Mouse (Mus musculus) splenic B cell, adult 2 months (primary cell): ENCODE measurements around the gene Speer4f1.
"Not testable (repeated sequence)": the region's sequence is repeated elsewhere in the genome, so short reads cannot be mapped to it uniquely, and the experiment has no call there.

Experiments
- DNase-seq: peaks from one replicate; pipeline ENCODE4 v3.0.0-alpha.2; 2011; ENCODE audit warnings: low read depth, low spot score
- H3K27me3 ChIP-seq: 2 replicates; pipeline ENCODE4 v1.6.1; 2012; ENCODE audit warnings: mild to moderate bottlenecking, low read length, moderate library complexity, mixed read lengths; ENCODE audit not compliant: control insufficient read depth, poor library complexity, insufficient read depth, severe bottlenecking
- H3K36me3 ChIP-seq: 2 replicates; pipeline ENCODE4 v1.6.1; 2012; ENCODE audit warnings: mild to moderate bottlenecking, low read length, moderate library complexity, mixed read lengths; ENCODE audit not compliant: control insufficient read depth, poor library complexity, insufficient read depth, severe bottlenecking

Speer4f1 gene

GRCm38 (mm10) chr5:17475798-17476197, at the start of gene Speer4f1:
Gene Speer4f1, plus strand, starts transcription at chr5:17476098.
- not testable (repeated sequence) for H3K36me3 ChIP-seq, H3K27me3 ChIP-seq, DNase-seq

- H3K27me3 ChIP-seq: no peaks in the 10 kb centered on the region
- no peak for DNase-seq
These were observed 49.0 kb upstream of the Speer4f1 start for GRCm38 (mm10) chr5:17426930-17427329.

GRCm38 (mm10) chr5:17434721-17435120, 41.2 kb upstream of the Speer4f1 start:
- H3K36me3 ChIP-seq: no peaks in the 10 kb centered on the region
- no peak for DNase-seq
- H3K27me3 ChIP-seq: no peaks in the 10 kb centered on the region

More at GRCm38 (mm10) chr5:17426930-17427329, 49.0 kb upstream of the Speer4f1 start:
- no peaks in the 10 kb centered on the region for H3K36me3 ChIP-seq

- DNase-seq: no peak
- H3K36me3 ChIP-seq: no peaks in the 10 kb centered on the region
- H3K27me3 ChIP-seq: no peaks in the 10 kb centered on the region
These were observed 39.7 kb upstream of the Speer4f1 start for GRCm38 (mm10) chr5:17436209-17436608.

- DNase-seq: no peak
- no peaks in the 10 kb centered on the region for H3K27me3 ChIP-seq
- no peaks in the 10 kb centered on the region for H3K36me3 ChIP-seq
These were observed 36.3 kb upstream of the Speer4f1 start for GRCm38 (mm10) chr5:17439487-17440102.

GRCm38 (mm10) chr5:17454059-17454458, 21.8 kb upstream of the Speer4f1 start:
- no peaks in the 10 kb centered on the region for H3K36me3 ChIP-seq
- DNase-seq: no peak
- H3K27me3 ChIP-seq: no peaks in the 10 kb centered on the region

GRCm38 (mm10) chr5:17454952-17455586, 20.8 kb upstream of the Speer4f1 start:
- Histone ChIP-seq H3K36me3 (no peaks in the 10 kb centered on the region), H3K27me3 (no peaks in the 10 kb centered on the region)
- DNase-seq: no peak

- no peaks in the 10 kb centered on the region for H3K27me3 ChIP-seq
- no peaks in the 10 kb centered on the region for H3K36me3 ChIP-seq
- no peak for DNase-seq
These were observed 19.2 kb upstream of the Speer4f1 start for GRCm38 (mm10) chr5:17456671-17457070.

GRCm38 (mm10) chr5:17468120-17468519, 7.8 kb upstream of the Speer4f1 start:
- not testable (repeated sequence) for DNase-seq, H3K27me3 ChIP-seq, H3K36me3 ChIP-seq

GRCm38 (mm10) chr5:17476476-17476875, 578 bp downstream of the Speer4f1 start:
- no peak for DNase-seq
- Histone ChIP-seq H3K27me3 (no peaks in the 10 kb centered on the region), H3K36me3 (no peaks in the 10 kb centered on the region)

GRCm38 (mm10) chr5:17489894-17490293, 14.0 kb downstream of the Speer4f1 start:
- H3K27me3 ChIP-seq: no peaks in the 10 kb centered on the region
- H3K36me3 ChIP-seq: no peaks in the 10 kb centered on the region
- DNase-seq: no peak

- Histone ChIP-seq H3K27me3 (no peaks in the 10 kb centered on the region), H3K36me3 (no peaks in the 10 kb centered on the region)
These were observed 19.7 kb downstream of the Speer4f1 start for GRCm38 (mm10) chr5:17495616-17496015.

GRCm38 (mm10) chr5:17496650-17497049, 20.8 kb downstream of the Speer4f1 start:
- no peak for DNase-seq
- Histone ChIP-seq H3K27me3 (no peaks in the 10 kb centered on the region), H3K36me3 (no peaks in the 10 kb centered on the region)

More at GRCm38 (mm10) chr5:17495616-17496015, 19.7 kb downstream of the Speer4f1 start:
- DNase-seq: no peak

GRCm38 (mm10) chr5:17499873-17500329, 24.0 kb downstream of the Speer4f1 start:
- Histone ChIP-seq H3K27me3 (no peaks in the 10 kb centered on the region), H3K36me3 (no peaks in the 10 kb centered on the region)
- no peak for DNase-seq

- DNase-seq: no peak
- Histone ChIP-seq H3K36me3 (no peaks in the 10 kb centered on the region), H3K27me3 (no peaks in the 10 kb centered on the region)
These were observed 25.0 kb downstream of the Speer4f1 start for GRCm38 (mm10) chr5:17500866-17501265.
